Mouse (Mus musculus) embryonic fibroblast, embryonic 13.5 days (primary cell): Measurements from ENCODE around the gene Pip5k1c.

Experiments used
- CTCF ChIP-seq: IDR thresholded peaks from 2 replicates; pipeline ENCODE4 v1.5.1; 2011; ENCODE audit warnings: mild to moderate bottlenecking, control low read depth, low read length, moderate library complexity, borderline replicate concordance; ENCODE audit not compliant: insufficient read depth
- POLR2A ChIP-seq: IDR thresholded peaks from 2 replicates; pipeline ENCODE4 v1.6.1; 2011; ENCODE audit warnings: low read depth, mild to moderate bottlenecking, control low read depth, low read length, moderate library complexity

- TF ChIP-seq CTCF: no peak
- TF ChIP-seq POLR2A: no peak
These were observed 15.1 kb upstream of the Pip5k1c start for GRCm38 (mm10) chr10:81277676-81278075.
